13 mouse cellular contexts compared by ENCODE assay signal in genomic region chr13:73769916-73770682, GRCm38 (mm10). TPM values are rescaled to one million over a fixed set of nuclear protein-coding genes. Genes with fewer than 3 reads are reported as not detected.
DNase-seq lines count a peak whose midpoint lies in the region; ATAC-seq lines count a peak whose summit lies in the region.
"Had no signal": no experiment of that assay in that cellular context is flagged by ENCODE, and none has a peak within 500 bp of the region (broad histone marks: within the 10 kb centered on the region; RNA-seq: fewer than 3 reads in every experiment).

No protein-coding gene starts in this region.

- H3K4me1 ChIP-seq in hindbrain, embryonic 10.5 days (replicated peaks) = peaks cover 91% of the 10 kb centered on the region
- peaks cover 5% of the 10 kb centered on the region; the same call in 1 of the 2 replicates for H3K4me1 ChIP-seq in hindbrain, embryonic 16.5 days (ENCODE audit: control insufficient read depth, insufficient read depth, low read depth, low read length)
- peaks cover 48% of the 10 kb centered on the region for H3K4me1 ChIP-seq in kidney, embryonic 14.5 days (ENCODE audit: control insufficient read depth, insufficient read depth, low read length)
- H3K4me1 ChIP-seq in liver, embryonic 11.5 days (replicated peaks; ENCODE audit: control insufficient read depth, insufficient read depth, low read length) = peaks cover 27% of the 10 kb centered on the region
- H3K4me1 ChIP-seq in stomach, embryonic 15.5 days = peaks cover 40% of the 10 kb centered on the region

- H3K9me3 ChIP-seq in hindbrain, embryonic 10.5 days = no peaks in the 10 kb centered on the region
- no peaks in the 10 kb centered on the region for H3K9me3 ChIP-seq in hindbrain, embryonic 16.5 days (ENCODE audit: control insufficient read depth, low read length)
- H3K9me3 ChIP-seq in kidney, embryonic 14.5 days (ENCODE audit: control insufficient read depth, low read length) = no peaks in the 10 kb centered on the region
- no peaks in the 10 kb centered on the region for H3K9me3 ChIP-seq in liver, embryonic 11.5 days (ENCODE audit: control insufficient read depth, low read length)
- H3K9me3 ChIP-seq in stomach, embryonic 15.5 days = no peaks in the 10 kb centered on the region
- H3K9me3 ChIP-seq: forebrain, embryonic 13.5 days; megakaryocyte, embryonic 14.5 days had no signal

- DNase-seq in hindbrain, embryonic 10.5 days (ENCODE audit: low spot score) = no peak
- no peak for DNase-seq in liver, embryonic 11.5 days (ENCODE audit: low spot score)
- DNase-seq in left cerebral cortex, postnatal 14 days (ENCODE audit: low spot score in 2 of 2) = no peak
- no peak for DNase-seq in ovary, postnatal 36 days (ENCODE audit: low spot score)
- DNase-seq in spleen, postnatal 36 days (ENCODE audit: low spot score in 2 of 2) = no peak
- DNase-seq: cerebellum, postnatal 25 days had no signal

- 80% methylated on average over 4 of the region's 4 CpGs for WGBS in hindbrain, embryonic 10.5 days
- WGBS in hindbrain, embryonic 16.5 days = 68% methylated on average over 4 of the region's 4 CpGs
- WGBS in kidney, embryonic 14.5 days = 35% methylated on average over 4 of the region's 4 CpGs
- 57% methylated on average over 4 of the region's 4 CpGs for WGBS in liver, embryonic 11.5 days
- 46% methylated on average over 4 of the region's 4 CpGs for WGBS in stomach, embryonic 15.5 days

- H3K27ac ChIP-seq in hindbrain, embryonic 10.5 days = peak overlapping the region; percentile 31; the same call in 1 of the 2 replicates
- no peak overlapping the region for H3K27ac ChIP-seq in hindbrain, embryonic 16.5 days (ENCODE audit: low read depth, low read length)
- H3K27ac ChIP-seq in kidney, embryonic 14.5 days (ENCODE audit: low read depth, low read length) = no peak overlapping the region
- peak overlapping the region; percentile 57 for H3K27ac ChIP-seq in liver, embryonic 11.5 days (ENCODE audit: low read depth, low read length)
- H3K27ac ChIP-seq in stomach, embryonic 15.5 days = peak overlapping the region; percentile 32; the same call in 1 of the 2 replicates
- H3K27ac ChIP-seq: forebrain, embryonic 13.5 days had no signal

- H3K4me3 ChIP-seq in hindbrain, embryonic 10.5 days = no peak overlapping the region
- H3K4me3 ChIP-seq in hindbrain, embryonic 16.5 days (ENCODE audit: low read length) = no peak overlapping the region
- H3K4me3 ChIP-seq in kidney, embryonic 14.5 days (ENCODE audit: low read length) = no peak overlapping the region
- no peak overlapping the region for H3K4me3 ChIP-seq in liver, embryonic 11.5 days (ENCODE audit: low read depth, low read length)
- no peak overlapping the region for H3K4me3 ChIP-seq in stomach, embryonic 15.5 days (replicated peaks)
- H3K4me3 ChIP-seq: forebrain, embryonic 13.5 days; megakaryocyte, embryonic 14.5 days; myocyte had no signal

- no peak for ATAC-seq in hindbrain, embryonic 16.5 days
- peak; percentile 54 for ATAC-seq in kidney, embryonic 14.5 days (ENCODE audit: low FRiP score, low TSS enrichment)
- ATAC-seq in liver, embryonic 11.5 days (replicated peaks; ENCODE audit: low FRiP score) = peak; percentile 72
- ATAC-seq in stomach, embryonic 15.5 days (ENCODE audit: insufficient read depth, low FRiP score, low read depth) = peak; percentile 81
- ATAC-seq: activated CD4-positive, CD25-positive, alpha-beta regulatory T cell, adult 4 months; forebrain, embryonic 13.5 days had no signal

- no peak overlapping the region for H3K9ac ChIP-seq in hindbrain, embryonic 16.5 days (ENCODE audit: low read depth, low read length)
- H3K9ac ChIP-seq in kidney, embryonic 14.5 days (ENCODE audit: low read depth, low read length) = no peak overlapping the region
- no peak overlapping the region for H3K9ac ChIP-seq in liver, embryonic 11.5 days (ENCODE audit: low read depth, low read length)
- no peak overlapping the region for H3K9ac ChIP-seq in stomach, embryonic 15.5 days
- H3K9ac ChIP-seq: forebrain, embryonic 13.5 days had no signal

- no peak overlapping the region for H3K4me2 ChIP-seq in hindbrain, embryonic 16.5 days (ENCODE audit: low read length)
- H3K4me2 ChIP-seq in kidney, embryonic 14.5 days (replicated peaks; ENCODE audit: low read depth, low read length) = no peak overlapping the region
- H3K4me2 ChIP-seq in liver, embryonic 11.5 days = peak overlapping the region; percentile 42
- peak overlapping the region; percentile 2; the same call in 1 of the 2 replicates for H3K4me2 ChIP-seq in stomach, embryonic 15.5 days
- H3K4me2 ChIP-seq: forebrain, embryonic 13.5 days had no signal

- H3K36me3 ChIP-seq in hindbrain, embryonic 10.5 days = peaks cover 73% of the 10 kb centered on the region
- no peaks in the 10 kb centered on the region for H3K36me3 ChIP-seq in hindbrain, embryonic 16.5 days (ENCODE audit: control insufficient read depth, insufficient read depth, low read length)
- H3K36me3 ChIP-seq in kidney, embryonic 14.5 days (ENCODE audit: control insufficient read depth, insufficient read depth, low read length) = peaks cover 8% of the 10 kb centered on the region; the same call in 1 of the 2 replicates
- H3K36me3 ChIP-seq in liver, embryonic 11.5 days (ENCODE audit: control insufficient read depth, insufficient read depth, low read length) = no peaks in the 10 kb centered on the region
- H3K36me3 ChIP-seq in stomach, embryonic 15.5 days = no peaks in the 10 kb centered on the region

- intact Hi-C loops in left cerebral cortex, postnatal 14 days (cut with DNase I) = no loop called here

- H3K27me3 ChIP-seq in hindbrain, embryonic 10.5 days (ENCODE audit: insufficient read depth, poor library complexity, severe bottlenecking) = no peaks in the 10 kb centered on the region
- no peaks in the 10 kb centered on the region for H3K27me3 ChIP-seq in hindbrain, embryonic 16.5 days (replicated peaks; ENCODE audit: control insufficient read depth, insufficient read depth, low read length)
- no peaks in the 10 kb centered on the region for H3K27me3 ChIP-seq in kidney, embryonic 14.5 days (ENCODE audit: control insufficient read depth, insufficient read depth, low read length)
- H3K27me3 ChIP-seq in liver, embryonic 11.5 days (replicated peaks; ENCODE audit: control insufficient read depth, insufficient read depth, low read length) = no peaks in the 10 kb centered on the region
- H3K27me3 ChIP-seq in stomach, embryonic 15.5 days (replicated peaks) = no peaks in the 10 kb centered on the region
- H3K27me3 ChIP-seq: forebrain, embryonic 13.5 days had no signal

RNA-seq across cellular contexts. Expression of gene Slc12a7, which starts 37.2 kb away (rescaled TPM):
- 43.4 and 53.4 TPM in 2 replicates for polyA plus RNA-seq in hindbrain, embryonic 10.5 days (2016; fragmentation: Nextera tagmentation; extraction: Ambion mirVana)
- polyA plus RNA-seq in hindbrain, embryonic 16.5 days (2015; fragmentation: Nextera tagmentation; extraction: Ambion mirVana) = 7.7 and 10.2 TPM in 2 replicates
- 12.9 and 28.7 TPM in 2 replicates for polyA plus RNA-seq in kidney, embryonic 14.5 days (2014; fragmentation: Nextera tagmentation; extraction: Ambion mirVana)
- polyA plus RNA-seq in liver, embryonic 11.5 days (2014; fragmentation: Nextera tagmentation; extraction: Ambion mirVana) = 20.4 and 21.0 TPM in 2 replicates
- polyA plus RNA-seq in stomach, embryonic 15.5 days (2015; fragmentation: Nextera tagmentation; extraction: Ambion mirVana) = 17.5 and 19.4 TPM in 2 replicates
- 1 to 10 TPM; 4.9 to 5.4 TPM for total RNA-seq in left cerebral cortex, postnatal 14 days (2021)

Comparison
In these comparisons a context has a peak if more than half of its experiments do, and no peak if none do; other contexts are left out.
1. H3K27ac ChIP-seq: peak in hindbrain, embryonic 10.5 days (single experiment), liver, embryonic 11.5 days (single experiment) and stomach, embryonic 15.5 days (single experiment); none in hindbrain, embryonic 16.5 days (single experiment) and kidney, embryonic 14.5 days (single experiment).
2. H3K4me2 ChIP-seq: peak in liver, embryonic 11.5 days (single experiment) and stomach, embryonic 15.5 days (single experiment); none in hindbrain, embryonic 16.5 days (single experiment) and kidney, embryonic 14.5 days (single experiment).